Mouse (Mus musculus): Measurements from ENCODE around the gene Snrnp25. TPM values are rescaled to one million over a fixed set of nuclear protein-coding genes. Genes with fewer than 3 reads are reported as not detected.

Gene Snrnp25
- polyA plus RNA-seq, 1 experiment from 2014 or later = 67.0 TPM

- ATAC-seq (peak; percentile 83), DNase-seq (ENCODE audit: low spot score) (peak; percentile 90)
- Histone ChIP-seq H3K27me3 (replicated peaks; ENCODE audit: control insufficient read depth, insufficient read depth, low read length) (peaks cover 12% of the 10 kb centered on the region), H3K4me3 (ENCODE audit: low read depth, low read length) (peak within 1 kb of the TSS; percentile 58), H3K9ac (ENCODE audit: low read length) (peak within 1 kb of the TSS; percentile 79), H3K4me2 (ENCODE audit: low read length) (peak within 1 kb of the TSS; percentile 78), H3K27ac (ENCODE audit: low read depth, low read length) (peak within 1 kb of the TSS; percentile 48; the same call in 1 of the 2 replicates), H3K36me3 (ENCODE audit: control insufficient read depth, insufficient read depth, low read length) (peaks cover 15% of the 10 kb centered on the region), H3K4me1 (ENCODE audit: control insufficient read depth, insufficient read depth, low read length) (peaks cover 27% of the 10 kb centered on the region), H3K9me3 (replicated peaks; ENCODE audit: control insufficient read depth, low read length) (no peaks in the 10 kb centered on the region)
- WGBS = 4% methylated on average over 45 of the region's 47 CpGs
Measured at GRCm38 (mm10) chr11:32226124-32226871, 21.1 kb downstream of the Snrnp25 start, which contains the start of gene Mpg. Gene Mpg, plus strand, starts transcription at chr11:32226505.

- Histone ChIP-seq H3K4me2 (ENCODE audit: low read length) (peak overlapping the region; percentile 78), H3K9me3 (replicated peaks; ENCODE audit: control insufficient read depth, low read length) (no peaks in the 10 kb centered on the region), H3K9ac (ENCODE audit: low read length) (peak overlapping the region; percentile 79), H3K36me3 (ENCODE audit: control insufficient read depth, insufficient read depth, low read length) (peaks cover 22% of the 10 kb centered on the region), H3K27ac (ENCODE audit: low read depth, low read length) (no peak overlapping the region), H3K4me3 (ENCODE audit: low read depth, low read length) (peak overlapping the region; percentile 58), H3K27me3 (replicated peaks; ENCODE audit: control insufficient read depth, insufficient read depth, low read length) (peaks cover 12% of the 10 kb centered on the region), H3K4me1 (ENCODE audit: control insufficient read depth, insufficient read depth, low read length) (peaks cover 24% of the 10 kb centered on the region)
- ATAC-seq = no peak
- 7% methylated on average over 1 of the region's 1 CpGs for WGBS
- no peak for DNase-seq (ENCODE audit: low spot score)
Measured at GRCm38 (mm10) chr11:32227041-32227440, 21.8 kb downstream of the Snrnp25 start.

- H3K36me3 ChIP-seq (ENCODE audit: control insufficient read depth, insufficient read depth, low read length) = peaks cover 27% of the 10 kb centered on the region
- H3K9ac ChIP-seq (ENCODE audit: low read length) = peak overlapping the region; percentile 79
- no peaks in the 10 kb centered on the region for H3K9me3 ChIP-seq (replicated peaks; ENCODE audit: control insufficient read depth, low read length)
- 86% methylated on average over 9 of the region's 9 CpGs for WGBS
- ATAC-seq (no peak), DNase-seq (ENCODE audit: low spot score) (no peak)
- H3K4me3 ChIP-seq (ENCODE audit: low read depth, low read length) = no peak overlapping the region
- H3K4me2 ChIP-seq (ENCODE audit: low read length) = peak overlapping the region; percentile 78; the same call in 1 of the 2 replicates
- H3K4me1 ChIP-seq (ENCODE audit: control insufficient read depth, insufficient read depth, low read length) = peaks cover 20% of the 10 kb centered on the region
- no peak overlapping the region for H3K27ac ChIP-seq (ENCODE audit: low read depth, low read length)
- H3K27me3 ChIP-seq (replicated peaks; ENCODE audit: control insufficient read depth, insufficient read depth, low read length) = peaks cover 7% of the 10 kb centered on the region
Measured at GRCm38 (mm10) chr11:32227555-32227954, 22.3 kb downstream of the Snrnp25 start.

GRCm38 (mm10) chr11:32228292-32228845 lies 23.2 kb downstream of the Snrnp25 start:
- Histone ChIP-seq H3K4me2 (ENCODE audit: low read length) (no peak overlapping the region), H3K4me3 (ENCODE audit: low read depth, low read length) (no peak overlapping the region), H3K36me3 (ENCODE audit: control insufficient read depth, insufficient read depth, low read length) (peaks cover 35% of the 10 kb centered on the region), H3K4me1 (ENCODE audit: control insufficient read depth, insufficient read depth, low read length) (peaks cover 19% of the 10 kb centered on the region), H3K9me3 (replicated peaks; ENCODE audit: control insufficient read depth, low read length) (no peaks in the 10 kb centered on the region), H3K27me3 (replicated peaks; ENCODE audit: control insufficient read depth, insufficient read depth, low read length) (no peaks in the 10 kb centered on the region), H3K9ac (ENCODE audit: low read length) (no peak overlapping the region), H3K27ac (ENCODE audit: low read depth, low read length) (no peak overlapping the region)
- 95% methylated on average over 3 of the region's 3 CpGs for WGBS
- DNase-seq (ENCODE audit: low spot score) (no peak), ATAC-seq (no peak)

GRCm38 (mm10) chr11:32230220-32230619 lies 25.0 kb downstream of the Snrnp25 start:
- H3K27me3 ChIP-seq (replicated peaks; ENCODE audit: control insufficient read depth, insufficient read depth, low read length) = no peaks in the 10 kb centered on the region
- 78% methylated on average over 4 of the region's 4 CpGs for WGBS
- H3K36me3 ChIP-seq (ENCODE audit: control insufficient read depth, insufficient read depth, low read length) = peaks cover 48% of the 10 kb centered on the region
- no peak overlapping the region for H3K4me2 ChIP-seq (ENCODE audit: low read length)
- no peak overlapping the region for H3K27ac ChIP-seq (ENCODE audit: low read depth, low read length)
- H3K9me3 ChIP-seq (replicated peaks; ENCODE audit: control insufficient read depth, low read length) = no peaks in the 10 kb centered on the region
- no peak overlapping the region for H3K9ac ChIP-seq (ENCODE audit: low read length)
- DNase-seq (ENCODE audit: low spot score) = no peak
- H3K4me3 ChIP-seq (ENCODE audit: low read depth, low read length) = no peak overlapping the region
- peaks cover 23% of the 10 kb centered on the region for H3K4me1 ChIP-seq (ENCODE audit: control insufficient read depth, insufficient read depth, low read length)
- no peak for ATAC-seq

GRCm38 (mm10) chr11:32231125-32231524 lies 25.9 kb downstream of the Snrnp25 start:
- ATAC-seq (no peak), DNase-seq (ENCODE audit: low spot score) (no peak)
- Histone ChIP-seq H3K36me3 (ENCODE audit: control insufficient read depth, insufficient read depth, low read length) (peaks cover 48% of the 10 kb centered on the region), H3K4me3 (ENCODE audit: low read depth, low read length) (no peak overlapping the region), H3K4me2 (ENCODE audit: low read length) (no peak overlapping the region), H3K4me1 (ENCODE audit: control insufficient read depth, insufficient read depth, low read length) (peaks cover 26% of the 10 kb centered on the region), H3K9me3 (replicated peaks; ENCODE audit: control insufficient read depth, low read length) (no peaks in the 10 kb centered on the region), H3K27ac (ENCODE audit: low read depth, low read length) (no peak overlapping the region), H3K27me3 (replicated peaks; ENCODE audit: control insufficient read depth, insufficient read depth, low read length) (no peaks in the 10 kb centered on the region), H3K9ac (ENCODE audit: low read length) (no peak overlapping the region)
- 95% methylated on average over 2 of the region's 2 CpGs for WGBS

- Histone ChIP-seq H3K36me3 (ENCODE audit: control insufficient read depth, insufficient read depth, low read length) (peaks cover 48% of the 10 kb centered on the region), H3K4me1 (ENCODE audit: control insufficient read depth, insufficient read depth, low read length) (peaks cover 22% of the 10 kb centered on the region), H3K9ac (ENCODE audit: low read length) (no peak overlapping the region), H3K27ac (ENCODE audit: low read depth, low read length) (no peak overlapping the region), H3K27me3 (replicated peaks; ENCODE audit: control insufficient read depth, insufficient read depth, low read length) (no peaks in the 10 kb centered on the region), H3K4me3 (ENCODE audit: low read depth, low read length) (no peak overlapping the region), H3K4me2 (ENCODE audit: low read length) (no peak overlapping the region), H3K9me3 (replicated peaks; ENCODE audit: control insufficient read depth, low read length) (no peaks in the 10 kb centered on the region)
- ATAC-seq (no peak), DNase-seq (ENCODE audit: low spot score) (no peak)
- 80% methylated on average over 10 of the region's 10 CpGs for WGBS
Measured at GRCm38 (mm10) chr11:32232848-32233247, 27.6 kb downstream of the Snrnp25 start.

- Histone ChIP-seq H3K4me3 (ENCODE audit: low read depth, low read length) (no peak overlapping the region), H3K27ac (ENCODE audit: low read depth, low read length) (no peak overlapping the region), H3K4me2 (ENCODE audit: low read length) (no peak overlapping the region), H3K27me3 (replicated peaks; ENCODE audit: control insufficient read depth, insufficient read depth, low read length) (no peaks in the 10 kb centered on the region), H3K9ac (ENCODE audit: low read length) (no peak overlapping the region), H3K36me3 (ENCODE audit: control insufficient read depth, insufficient read depth, low read length) (peaks cover 45% of the 10 kb centered on the region), H3K4me1 (ENCODE audit: control insufficient read depth, insufficient read depth, low read length) (peaks cover 22% of the 10 kb centered on the region), H3K9me3 (replicated peaks; ENCODE audit: control insufficient read depth, low read length) (no peaks in the 10 kb centered on the region)
- no peak for ATAC-seq
- DNase-seq (ENCODE audit: low spot score) = no peak
- WGBS = 88% methylated on average over 3 of the region's 3 CpGs
Measured at GRCm38 (mm10) chr11:32233895-32234294, 28.7 kb downstream of the Snrnp25 start.

All from forebrain, embryonic 14.5 days (tissue).